Mouse (Mus musculus): ENCODE measurements around the gene Arpp21. TPM values are rescaled to one million over a fixed set of nuclear protein-coding genes. Genes with fewer than 3 reads are reported as not detected.

Arpp21 gene
- total and polyA plus RNA-seq, 2 experiments = 0.28 TPM; not detected in 1

- H3K4me1 ChIP-seq (ENCODE audit: control insufficient read depth, insufficient read depth, low read length) = no peaks in the 10 kb centered on the region
- WGBS = 81% methylated on average over 4 of the region's 4 CpGs
- H3K4me3 ChIP-seq (ENCODE audit: insufficient read depth, low read depth, low read length) = no peak overlapping the region
- H3K27ac ChIP-seq (replicated peaks; ENCODE audit: insufficient read depth, low read depth, low read length) = no peak overlapping the region
- H3K27me3 ChIP-seq (ENCODE audit: control insufficient read depth, insufficient read depth, low read length) = no peaks in the 10 kb centered on the region
- TF ChIP-seq POLR2A (IDR thresholded peaks at IDR 0.05; ENCODE audit: extremely low read depth, insufficient read depth, low read length) (no peak), CTCF (IDR thresholded peaks at IDR 0.05; ENCODE audit: low read depth, low read length) (no peak)
- no peak overlapping the region for H3K9ac ChIP-seq (ENCODE audit: low read depth, low read length)
- H3K36me3 ChIP-seq (ENCODE audit: control insufficient read depth, insufficient read depth, low read length) = no peaks in the 10 kb centered on the region
- H3K79me2 ChIP-seq (ENCODE audit: control insufficient read depth, insufficient read depth, low read length) = no peaks in the 10 kb centered on the region
- no peak for DNase-seq (ENCODE audit: extremely low read depth, low read depth, low spot score)
Measured at GRCm38 (mm10) chr9:112249753-112250152, 14.0 kb upstream of the Arpp21 start.

GRCm38 (mm10) chr9:112247183-112247582 is 11.4 kb upstream of the Arpp21 start:
- Histone ChIP-seq H3K79me2 (ENCODE audit: control insufficient read depth, insufficient read depth, low read length) (no peaks in the 10 kb centered on the region), H3K9ac (ENCODE audit: low read depth, low read length) (no peak overlapping the region), H3K4me1 (ENCODE audit: control insufficient read depth, insufficient read depth, low read length) (no peaks in the 10 kb centered on the region), H3K27ac (replicated peaks; ENCODE audit: insufficient read depth, low read depth, low read length) (no peak overlapping the region), H3K36me3 (ENCODE audit: control insufficient read depth, insufficient read depth, low read length) (no peaks in the 10 kb centered on the region), H3K4me3 (ENCODE audit: insufficient read depth, low read depth, low read length) (no peak overlapping the region), H3K27me3 (ENCODE audit: control insufficient read depth, insufficient read depth, low read length) (no peaks in the 10 kb centered on the region)
- TF ChIP-seq CTCF (IDR thresholded peaks at IDR 0.05; ENCODE audit: low read depth, low read length) (no peak), POLR2A (IDR thresholded peaks at IDR 0.05; ENCODE audit: extremely low read depth, insufficient read depth, low read length) (no peak)
- WGBS = 68% methylated on average over 2 of the region's 2 CpGs
- DNase-seq (ENCODE audit: extremely low read depth, low read depth, low spot score) = no peak

- Histone ChIP-seq H3K4me1 (ENCODE audit: control insufficient read depth, insufficient read depth, low read length) (no peaks in the 10 kb centered on the region), H3K79me2 (ENCODE audit: control insufficient read depth, insufficient read depth, low read length) (no peaks in the 10 kb centered on the region), H3K27me3 (ENCODE audit: control insufficient read depth, insufficient read depth, low read length) (no peaks in the 10 kb centered on the region), H3K4me3 (ENCODE audit: insufficient read depth, low read depth, low read length) (no peak overlapping the region), H3K36me3 (ENCODE audit: control insufficient read depth, insufficient read depth, low read length) (no peaks in the 10 kb centered on the region), H3K27ac (replicated peaks; ENCODE audit: insufficient read depth, low read depth, low read length) (no peak overlapping the region), H3K9ac (ENCODE audit: low read depth, low read length) (no peak overlapping the region)
- TF ChIP-seq CTCF (IDR thresholded peaks at IDR 0.05; ENCODE audit: low read depth, low read length) (no peak), POLR2A (IDR thresholded peaks at IDR 0.05; ENCODE audit: extremely low read depth, insufficient read depth, low read length) (no peak)
- WGBS = 79% methylated on average over 9 of the region's 9 CpGs
- DNase-seq (ENCODE audit: extremely low read depth, low read depth, low spot score) = no peak
Measured at GRCm38 (mm10) chr9:112238168-112238567, 2.4 kb upstream of the Arpp21 start.

- no peak for DNase-seq (ENCODE audit: extremely low read depth, low read depth, low spot score)
- H3K36me3 ChIP-seq (ENCODE audit: control insufficient read depth, insufficient read depth, low read length) = no peaks in the 10 kb centered on the region
- no peak for TF ChIP-seq POLR2A (IDR thresholded peaks at IDR 0.05; ENCODE audit: extremely low read depth, insufficient read depth, low read length)
- TF ChIP-seq CTCF (IDR thresholded peaks at IDR 0.05; ENCODE audit: low read depth, low read length) = no peak
- no peak overlapping the region for H3K9ac ChIP-seq (ENCODE audit: low read depth, low read length)
- no peaks in the 10 kb centered on the region for H3K27me3 ChIP-seq (ENCODE audit: control insufficient read depth, insufficient read depth, low read length)
- WGBS = 72% methylated on average over 8 of the region's 8 CpGs
- H3K79me2 ChIP-seq (ENCODE audit: control insufficient read depth, insufficient read depth, low read length) = no peaks in the 10 kb centered on the region
- no peaks in the 10 kb centered on the region for H3K4me1 ChIP-seq (ENCODE audit: control insufficient read depth, insufficient read depth, low read length)
- no peak overlapping the region for H3K27ac ChIP-seq (replicated peaks; ENCODE audit: insufficient read depth, low read depth, low read length)
- H3K4me3 ChIP-seq (ENCODE audit: insufficient read depth, low read depth, low read length) = no peak overlapping the region
Measured at GRCm38 (mm10) chr9:112236551-112236950, 813 bp upstream of the Arpp21 start.

GRCm38 (mm10) chr9:112235041-112235695 is 570 bp downstream of the Arpp21 start:
- DNase-seq (ENCODE audit: extremely low read depth, low read depth, low spot score) = no peak
- no peaks in the 10 kb centered on the region for H3K4me1 ChIP-seq (ENCODE audit: control insufficient read depth, insufficient read depth, low read length)
- WGBS = 1% methylated on average over 40 of the region's 44 CpGs
- no peaks in the 10 kb centered on the region for H3K36me3 ChIP-seq (ENCODE audit: control insufficient read depth, insufficient read depth, low read length)
- no peaks in the 10 kb centered on the region for H3K79me2 ChIP-seq (ENCODE audit: control insufficient read depth, insufficient read depth, low read length)
- no peak overlapping the region for H3K27ac ChIP-seq (replicated peaks; ENCODE audit: insufficient read depth, low read depth, low read length)
- H3K27me3 ChIP-seq (ENCODE audit: control insufficient read depth, insufficient read depth, low read length) = no peaks in the 10 kb centered on the region
- H3K9ac ChIP-seq (ENCODE audit: low read depth, low read length) = no peak overlapping the region
- no peak for TF ChIP-seq CTCF (IDR thresholded peaks at IDR 0.05; ENCODE audit: low read depth, low read length)
- TF ChIP-seq POLR2A (IDR thresholded peaks at IDR 0.05; ENCODE audit: extremely low read depth, insufficient read depth, low read length) = no peak
- H3K4me3 ChIP-seq (ENCODE audit: insufficient read depth, low read depth, low read length) = no peak overlapping the region

GRCm38 (mm10) chr9:112234505-112235024 is 1.2 kb downstream of the Arpp21 start:
- no peak overlapping the region for H3K27ac ChIP-seq (replicated peaks; ENCODE audit: insufficient read depth, low read depth, low read length)
- H3K9ac ChIP-seq (ENCODE audit: low read depth, low read length) = no peak overlapping the region
- TF ChIP-seq CTCF (IDR thresholded peaks at IDR 0.05; ENCODE audit: low read depth, low read length) (no peak; the same call in 1 of the 2 replicates), POLR2A (IDR thresholded peaks at IDR 0.05; ENCODE audit: extremely low read depth, insufficient read depth, low read length) (no peak)
- no peaks in the 10 kb centered on the region for H3K79me2 ChIP-seq (ENCODE audit: control insufficient read depth, insufficient read depth, low read length)
- H3K36me3 ChIP-seq (ENCODE audit: control insufficient read depth, insufficient read depth, low read length) = no peaks in the 10 kb centered on the region
- H3K4me3 ChIP-seq (ENCODE audit: insufficient read depth, low read depth, low read length) = no peak overlapping the region
- 1% methylated on average over 24 of the region's 24 CpGs for WGBS
- no peaks in the 10 kb centered on the region for H3K4me1 ChIP-seq (ENCODE audit: control insufficient read depth, insufficient read depth, low read length)
- no peaks in the 10 kb centered on the region for H3K27me3 ChIP-seq (ENCODE audit: control insufficient read depth, insufficient read depth, low read length)
- DNase-seq (ENCODE audit: extremely low read depth, low read depth, low spot score) = no peak

Measured in liver, adult 2 months (tissue).